ENCODE assay signal across 12 mouse cellular contexts in the genomic region with DNA sequence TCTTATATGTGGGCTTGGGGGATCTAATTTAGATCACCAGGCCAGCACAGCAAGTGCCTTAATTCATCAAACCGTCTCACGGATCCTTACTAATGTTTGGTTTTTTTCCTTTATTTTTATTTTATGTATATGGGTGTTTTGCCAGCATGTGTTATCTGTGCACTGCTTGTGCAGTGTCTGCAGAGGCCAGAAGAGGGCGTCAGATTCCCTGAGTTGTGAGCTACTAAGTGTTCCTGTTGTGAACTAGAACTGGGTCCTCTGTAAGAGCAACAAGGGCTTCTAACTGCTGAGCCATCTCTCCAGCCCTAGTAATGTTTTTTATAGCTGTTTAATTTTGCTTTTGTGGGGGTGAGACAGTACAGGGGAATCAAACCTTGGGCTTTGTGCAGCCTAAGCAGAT. TPM values are rescaled to one million over a fixed set of nuclear protein-coding genes. Genes with fewer than 3 reads are reported as not detected.
DNase-seq lines count a peak whose midpoint lies in the region; ATAC-seq and TF ChIP-seq lines count a peak whose summit lies in the region.
"Had no signal": no experiment of that assay in that cellular context is flagged by ENCODE, and none has a peak within 500 bp of the region (broad histone marks: within the 10 kb centered on the region; RNA-seq: fewer than 3 reads in every experiment).

No protein-coding gene starts in this region.

- H3K27me3 ChIP-seq in heart, postnatal 0 days (ENCODE audit: control insufficient read depth, insufficient read depth, low read length), result no peaks in the 10 kb centered on the region

- DNase-seq in heart, postnatal 0 days (ENCODE audit: low spot score), result no peak
- no peak for DNase-seq in heart, postnatal 10 days
- DNase-seq in right cerebral cortex, adult 2 months (ENCODE audit: low spot score in 2 of 2), result peak; percentile 22 to 26
- no peak for DNase-seq in right cerebral cortex, adult 18-20 months
- DNase-seq in ZHBTc4 (ENCODE audit: low read depth, low spot score), result peak; percentile 70
- DNase-seq in naive thymus-derived CD4-positive, alpha-beta T cell, adult 2 months (ENCODE audit: low read depth), result peak; percentile 40
- DNase-seq in embryo, embryonic 11 days, result no peak
- no peak for DNase-seq in gastrocnemius, postnatal 14 days

- 61% methylated on average over 3 of the region's 3 CpGs for WGBS in heart, postnatal 0 days

- intact Hi-C loops in heart, postnatal 10 days (cut with DNase I), result no loop called here
- intact Hi-C loops in gastrocnemius, postnatal 14 days (cut with DNase I; ENCODE audit: low total_unique reads), result no loop called here

- H3K9ac ChIP-seq in heart, postnatal 0 days (replicated peaks; ENCODE audit: low read depth, low read length), result no peak overlapping the region

- no peaks in the 10 kb centered on the region for H3K4me1 ChIP-seq in heart, postnatal 0 days (ENCODE audit: control insufficient read depth, insufficient read depth)

- H3K4me2 ChIP-seq in heart, postnatal 0 days (ENCODE audit: low read depth, low read length), result no peak overlapping the region

- no peak overlapping the region for H3K27ac ChIP-seq in heart, postnatal 0 days (ENCODE audit: low read depth)
- H3K27ac ChIP-seq: midbrain, embryonic 10.5 days had no signal

- TF ChIP-seq EP300 in heart, postnatal 0 days (IDR thresholded peaks at IDR 0.05; ENCODE audit: low read depth), result no peak

- ATAC-seq in heart, postnatal 0 days (ENCODE audit: insufficient read depth, low read depth), result no peak

- no peak overlapping the region for H3K4me3 ChIP-seq in heart, postnatal 0 days (ENCODE audit: low read depth, low read length)
- H3K4me3 ChIP-seq: midbrain, embryonic 10.5 days had no signal

- H3K9me3 ChIP-seq in heart, postnatal 0 days (replicated peaks; ENCODE audit: control insufficient read depth, low read length), result no peaks in the 10 kb centered on the region
- H3K9me3 ChIP-seq: midbrain, embryonic 10.5 days had no signal

- TF ChIP-seq CTCF in heart, postnatal 0 days (IDR thresholded peaks at IDR 0.05; ENCODE audit: low read depth), result peak; percentile 12; the same call in 1 of the 2 replicates

- H3K36me3 ChIP-seq in heart, postnatal 0 days (replicated peaks; ENCODE audit: control insufficient read depth, insufficient read depth, low read length), result no peaks in the 10 kb centered on the region

RNA-seq across cellular contexts. Expression of a gene that starts 23.8 kb away (rescaled TPM):
- 22.5 and 50.4 TPM in 2 replicates for total RNA-seq in heart, postnatal 0 days (2014; rRNA removed; ENCODE audit: low replicate concordance)
- 10.7 and 10.9 TPM in 2 replicates for polyA plus RNA-seq in heart, postnatal 0 days (2015; fragmentation: Nextera tagmentation; extraction: Ambion mirVana)
- 10 to 100 TPM; 47.9 to 50.7 TPM for total RNA-seq in heart, postnatal 10 days (2021)
- 10 to 100 TPM; 32.3 to 33.6 TPM for total RNA-seq in gastrocnemius, postnatal 14 days (2021)

RNA-seq across cellular contexts. Expression of a gene that starts 55.7 kb away (rescaled TPM):
- total RNA-seq in heart, postnatal 0 days (2014; rRNA removed; ENCODE audit: low replicate concordance), result not detected in 2 replicates
- not detected in 2 replicates for polyA plus RNA-seq in heart, postnatal 0 days (2015; fragmentation: Nextera tagmentation; extraction: Ambion mirVana)
- total RNA-seq in heart, postnatal 10 days (2021), result not detected
- not detected for total RNA-seq in gastrocnemius, postnatal 14 days (2021)
- total RNA-seq: heart, adult 8-10 months had no signal
- polyA plus RNA-seq: intestine, embryonic 14.5 days; midbrain, embryonic 10.5 days; stomach, embryonic 16.5 days had no signal

Comparison
In these comparisons a context has a peak if more than half of its experiments do, and no peak if none do; other contexts are left out.
1. DNase-seq: peak in right cerebral cortex, adult 2 months (2 of 2), ZHBTc4 (single experiment) and naive thymus-derived CD4-positive, alpha-beta T cell, adult 2 months (single experiment); none in heart, postnatal 0 days (single experiment), heart, postnatal 10 days (0 of 2), right cerebral cortex, adult 18-20 months (single experiment), embryo, embryonic 11 days (single experiment) and gastrocnemius, postnatal 14 days (single experiment).